Mouse (Mus musculus): ENCODE measurements around the gene Atp1b1. TPM values are rescaled to one million over a fixed set of nuclear protein-coding genes. Genes with fewer than 3 reads are reported as not detected.

Atp1b1 gene
- polyA plus RNA-seq, 1 experiment from 2014 or later: 23.7 TPM

- H3K4me3 ChIP-seq (ENCODE audit: low read depth, low read length): no peak overlapping the region
- no peaks in the 10 kb centered on the region for H3K36me3 ChIP-seq (ENCODE audit: insufficient read depth)
- ATAC-seq (ENCODE audit: insufficient read depth) (peak; percentile 80), DNase-seq (peak; percentile 35)
- WGBS: 65% methylated on average over 11 of the region's 11 CpGs
- no peak for TF ChIP-seq CTCF (IDR thresholded peaks at IDR 0.05; ENCODE audit: low read depth)
- H3K9me3 ChIP-seq (ENCODE audit: low read depth, low read length): no peaks in the 10 kb centered on the region
- no peaks in the 10 kb centered on the region for H3K4me1 ChIP-seq (ENCODE audit: insufficient read depth)
- H3K27ac ChIP-seq (ENCODE audit: low read depth): no peak overlapping the region
- H3K4me2 ChIP-seq: no peak overlapping the region
- H3K27me3 ChIP-seq (ENCODE audit: insufficient read depth, low read length): no peaks in the 10 kb centered on the region
- H3K9ac ChIP-seq: no peak overlapping the region
Observed at GRCm38 (mm10) chr1:164413608-164414007, 44.5 kb downstream of the Atp1b1 start.

GRCm38 (mm10) chr1:164412906-164413305 is 45.2 kb downstream of the Atp1b1 start:
- Histone ChIP-seq H3K27ac (ENCODE audit: low read depth) (no peak overlapping the region), H3K4me2 (no peak overlapping the region), H3K27me3 (ENCODE audit: insufficient read depth, low read length) (no peaks in the 10 kb centered on the region), H3K36me3 (ENCODE audit: insufficient read depth) (no peaks in the 10 kb centered on the region), H3K4me1 (ENCODE audit: insufficient read depth) (no peaks in the 10 kb centered on the region), H3K9me3 (ENCODE audit: low read depth, low read length) (no peaks in the 10 kb centered on the region), H3K9ac (no peak overlapping the region), H3K4me3 (ENCODE audit: low read depth, low read length) (no peak overlapping the region)
- no peak for ATAC-seq (ENCODE audit: insufficient read depth)
- no peak for DNase-seq
- TF ChIP-seq CTCF (IDR thresholded peaks at IDR 0.05; ENCODE audit: low read depth): no peak
- 90% methylated on average over 9 of the region's 9 CpGs for WGBS

GRCm38 (mm10) chr1:164411306-164411705 is 46.8 kb downstream of the Atp1b1 start:
- Histone ChIP-seq H3K4me2 (no peak overlapping the region), H3K36me3 (ENCODE audit: insufficient read depth) (no peaks in the 10 kb centered on the region), H3K9me3 (ENCODE audit: low read depth, low read length) (no peaks in the 10 kb centered on the region), H3K27me3 (ENCODE audit: insufficient read depth, low read length) (no peaks in the 10 kb centered on the region), H3K4me1 (ENCODE audit: insufficient read depth) (no peaks in the 10 kb centered on the region), H3K27ac (ENCODE audit: low read depth) (no peak overlapping the region), H3K9ac (no peak overlapping the region), H3K4me3 (ENCODE audit: low read depth, low read length) (no peak overlapping the region)
- ATAC-seq (ENCODE audit: insufficient read depth) (no peak), DNase-seq (no peak)
- 82% methylated on average over 7 of the region's 7 CpGs for WGBS
- TF ChIP-seq CTCF (IDR thresholded peaks at IDR 0.05; ENCODE audit: low read depth): no peak

GRCm38 (mm10) chr1:164408655-164409054 is 49.5 kb downstream of the Atp1b1 start:
- Histone ChIP-seq H3K27ac (ENCODE audit: low read depth) (no peak overlapping the region), H3K4me3 (ENCODE audit: low read depth, low read length) (no peak overlapping the region), H3K9ac (no peak overlapping the region), H3K27me3 (ENCODE audit: insufficient read depth, low read length) (no peaks in the 10 kb centered on the region), H3K9me3 (ENCODE audit: low read depth, low read length) (no peaks in the 10 kb centered on the region), H3K4me2 (no peak overlapping the region), H3K36me3 (ENCODE audit: insufficient read depth) (peaks cover 3% of the 10 kb centered on the region; the same call in 1 of the 2 replicates), H3K4me1 (ENCODE audit: insufficient read depth) (no peaks in the 10 kb centered on the region)
- ATAC-seq (ENCODE audit: insufficient read depth): no peak
- 66% methylated on average over 2 of the region's 2 CpGs for WGBS
- DNase-seq: no peak
- no peak for TF ChIP-seq CTCF (IDR thresholded peaks at IDR 0.05; ENCODE audit: low read depth)

GRCm38 (mm10) chr1:164406506-164406905 is 51.6 kb downstream of the Atp1b1 start:
- H3K4me3 ChIP-seq (ENCODE audit: low read depth, low read length): no peak overlapping the region
- WGBS: 67% methylated on average over 5 of the region's 5 CpGs
- no peak for DNase-seq
- no peak overlapping the region for H3K27ac ChIP-seq (ENCODE audit: low read depth)
- no peak overlapping the region for H3K4me2 ChIP-seq
- TF ChIP-seq CTCF (IDR thresholded peaks at IDR 0.05; ENCODE audit: low read depth): no peak
- H3K9ac ChIP-seq: no peak overlapping the region
- H3K36me3 ChIP-seq (ENCODE audit: insufficient read depth): peaks cover 3% of the 10 kb centered on the region; the same call in 1 of the 2 replicates
- peaks cover 3% of the 10 kb centered on the region; the same call in 1 of the 2 replicates for H3K9me3 ChIP-seq (ENCODE audit: low read depth, low read length)
- no peaks in the 10 kb centered on the region for H3K4me1 ChIP-seq (ENCODE audit: insufficient read depth)
- ATAC-seq (ENCODE audit: insufficient read depth): no peak
- H3K27me3 ChIP-seq (ENCODE audit: insufficient read depth, low read length): no peaks in the 10 kb centered on the region

- DNase-seq (peak; percentile 11), ATAC-seq (ENCODE audit: insufficient read depth) (peak; percentile 77)
- H3K4me2 ChIP-seq: no peak overlapping the region
- H3K36me3 ChIP-seq (ENCODE audit: insufficient read depth): peaks cover 3% of the 10 kb centered on the region; the same call in 1 of the 2 replicates
- no peak overlapping the region for H3K27ac ChIP-seq (ENCODE audit: low read depth)
- peaks cover 3% of the 10 kb centered on the region; the same call in 1 of the 2 replicates for H3K9me3 ChIP-seq (ENCODE audit: low read depth, low read length)
- WGBS: 24% methylated on average over 5 of the region's 5 CpGs
- no peaks in the 10 kb centered on the region for H3K27me3 ChIP-seq (ENCODE audit: insufficient read depth, low read length)
- no peak for TF ChIP-seq CTCF (IDR thresholded peaks at IDR 0.05; ENCODE audit: low read depth)
- no peaks in the 10 kb centered on the region for H3K4me1 ChIP-seq (ENCODE audit: insufficient read depth)
- no peak overlapping the region for H3K4me3 ChIP-seq (ENCODE audit: low read depth, low read length)
- H3K9ac ChIP-seq: no peak overlapping the region
Observed at GRCm38 (mm10) chr1:164405385-164405802, 52.8 kb downstream of the Atp1b1 start.

- Histone ChIP-seq H3K36me3 (ENCODE audit: insufficient read depth) (peaks cover 3% of the 10 kb centered on the region; the same call in 1 of the 2 replicates), H3K27me3 (ENCODE audit: insufficient read depth, low read length) (no peaks in the 10 kb centered on the region), H3K9me3 (ENCODE audit: low read depth, low read length) (peaks cover 3% of the 10 kb centered on the region; the same call in 1 of the 2 replicates), H3K4me1 (ENCODE audit: insufficient read depth) (no peaks in the 10 kb centered on the region), H3K9ac (no peak overlapping the region), H3K4me3 (ENCODE audit: low read depth, low read length) (no peak overlapping the region), H3K27ac (ENCODE audit: low read depth) (no peak overlapping the region), H3K4me2 (no peak overlapping the region)
- WGBS: 45% methylated on average over 3 of the region's 3 CpGs
- TF ChIP-seq CTCF (IDR thresholded peaks at IDR 0.05; ENCODE audit: low read depth): no peak
- peak; percentile 19 for DNase-seq
- ATAC-seq (ENCODE audit: insufficient read depth): peak; percentile 75
Observed at GRCm38 (mm10) chr1:164399578-164399977, 58.6 kb downstream of the Atp1b1 start.
